Mouse (Mus musculus): Measurements from ENCODE around the gene Olfr307. TPM values are rescaled to one million over a fixed set of nuclear protein-coding genes. Genes with fewer than 3 reads are reported as not detected.

Olfr307 gene
- not detected for polyA plus RNA-seq (2014; fragmentation: Illumina TruSeq; extraction: RNeasy Lipid Tissue Mini Kit (QIAGEN cat#74804))

GRCm38 (mm10) chr7:86337486-86337885 is at the start of gene Olfr307:
Gene Olfr307 (minus strand): TSS chr7:86337586.

GRCm38 (mm10) chr7:86386558-86386957 is 49.2 kb upstream of the Olfr307 start, which contains the start of gene Olfr304:
Gene Olfr304 (minus strand): TSS chr7:86386658.

GRCm38 (mm10) chr7:86366828-86367227 is 29.4 kb upstream of the Olfr307 start, which contains the start of gene Olfr305:
Gene Olfr305 (minus strand): TSS chr7:86366928.

GRCm38 (mm10) chr7:86325530-86325929 is 11.9 kb downstream of the Olfr307 start, which contains the start of gene Olfr308:
Gene Olfr308 (minus strand): TSS chr7:86325630.

DNA sequence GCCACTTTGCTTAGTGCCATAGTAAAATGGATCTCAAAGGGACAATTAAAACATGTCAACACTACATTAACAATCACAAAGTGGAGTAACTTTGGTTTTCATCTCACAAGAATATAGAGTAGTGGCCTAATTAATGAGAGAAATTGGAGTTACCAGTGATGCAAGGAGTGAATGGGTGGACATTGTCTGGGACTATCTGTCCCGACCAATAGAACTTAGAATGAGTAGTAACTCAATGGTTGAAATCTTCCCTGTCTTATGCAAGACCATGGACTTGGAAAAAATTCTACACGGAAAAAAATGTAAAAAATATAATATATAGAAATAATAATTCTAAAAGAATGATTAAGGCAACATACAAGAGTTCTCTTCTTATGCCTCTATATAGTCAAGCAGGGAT is 23.8 kb downstream of the Olfr307 start, which contains the start of gene Olfr309:
Gene Olfr309 (minus strand): TSS at position 101 of the 400 bp plus-strand sequence.

Other genes with a start within 250 kb of the Olfr307 start
- not detected for gene Vmn2r75, start 165.8 kb downstream of the Olfr307 start, polyA plus RNA-seq (2014; fragmentation: Illumina TruSeq; extraction: RNeasy Lipid Tissue Mini Kit (QIAGEN cat#74804))
- not detected for gene Vmn2r76, start 91.3 kb downstream of the Olfr307 start, polyA plus RNA-seq (2014; fragmentation: Illumina TruSeq; extraction: RNeasy Lipid Tissue Mini Kit (QIAGEN cat#74804))
- not detected for gene Olfr310, start 60.4 kb downstream of the Olfr307 start, polyA plus RNA-seq (2014; fragmentation: Illumina TruSeq; extraction: RNeasy Lipid Tissue Mini Kit (QIAGEN cat#74804))
- not detected for gene Olfr309, start 23.9 kb downstream of the Olfr307 start, polyA plus RNA-seq (2014; fragmentation: Illumina TruSeq; extraction: RNeasy Lipid Tissue Mini Kit (QIAGEN cat#74804))
- gene Olfr308, start 12.0 kb downstream of the Olfr307 start, polyA plus RNA-seq (2014; fragmentation: Illumina TruSeq; extraction: RNeasy Lipid Tissue Mini Kit (QIAGEN cat#74804)) = not detected
- gene Olfr305, start 29.3 kb upstream of the Olfr307 start, polyA plus RNA-seq (2014; fragmentation: Illumina TruSeq; extraction: RNeasy Lipid Tissue Mini Kit (QIAGEN cat#74804)) = not detected
- not detected for gene Olfr304, start 49.1 kb upstream of the Olfr307 start, polyA plus RNA-seq (2014; fragmentation: Illumina TruSeq; extraction: RNeasy Lipid Tissue Mini Kit (QIAGEN cat#74804))
- not detected for gene Olfr303, start 60.2 kb upstream of the Olfr307 start, polyA plus RNA-seq (2014; fragmentation: Illumina TruSeq; extraction: RNeasy Lipid Tissue Mini Kit (QIAGEN cat#74804))
- not detected for gene Olfr301, start 66.3 kb upstream of the Olfr307 start, polyA plus RNA-seq (2014; fragmentation: Illumina TruSeq; extraction: RNeasy Lipid Tissue Mini Kit (QIAGEN cat#74804))
- gene Olfr299, start 122.3 kb upstream of the Olfr307 start, polyA plus RNA-seq (2014; fragmentation: Illumina TruSeq; extraction: RNeasy Lipid Tissue Mini Kit (QIAGEN cat#74804)) = not detected
- gene Olfr298, start 154.9 kb upstream of the Olfr307 start, polyA plus RNA-seq (2014; fragmentation: Illumina TruSeq; extraction: RNeasy Lipid Tissue Mini Kit (QIAGEN cat#74804)) = not detected
- gene Olfr297, start 182.4 kb upstream of the Olfr307 start, polyA plus RNA-seq (2014; fragmentation: Illumina TruSeq; extraction: RNeasy Lipid Tissue Mini Kit (QIAGEN cat#74804)) = not detected
- gene Olfr295, start 246.3 kb upstream of the Olfr307 start, polyA plus RNA-seq (2014; fragmentation: Illumina TruSeq; extraction: RNeasy Lipid Tissue Mini Kit (QIAGEN cat#74804)) = not detected